Mouse (Mus musculus) megakaryocyte, embryonic 14.5 days (primary cell): ENCODE measurements around the gene Mllt10. TPM values are rescaled to one million over a fixed set of nuclear protein-coding genes. Genes with fewer than 3 reads are reported as not detected.

Source experiments
- H3K27me3 ChIP-seq: replicated peaks from 2 replicates; pipeline ENCODE3; 2012; ENCODE audit warnings: inconsistent platforms
- H3K36me3 ChIP-seq: replicated peaks from 2 replicates; pipeline ENCODE3; 2012; ENCODE audit warnings: low read length, inconsistent platforms, mixed read lengths
- H3K4me1 ChIP-seq: 2 replicates; pipeline ENCODE4 v1.6.1; 2012; ENCODE audit warnings: inconsistent platforms
- H3K4me3 ChIP-seq: replicated peaks from 2 replicates; pipeline ENCODE3; 2012; ENCODE audit warnings: moderate library complexity, mild to moderate bottlenecking, inconsistent platforms
- H3K9me3 ChIP-seq: 2 replicates; pipeline ENCODE4 v1.6.1; 2012; ENCODE audit warnings: inconsistent platforms
- FLI1 ChIP-seq: IDR thresholded peaks from 2 replicates; pipeline ENCODE4 v1.6.1; 2012; ENCODE audit warnings: low read length, inconsistent platforms, mixed read lengths
- GATA1 ChIP-seq: IDR thresholded peaks from 3 replicates; pipeline ENCODE4 v1.6.1; 2012; ENCODE audit warnings: mixed read lengths, low read length, inconsistent platforms, borderline replicate concordance
- polyA plus RNA-seq: library from polyadenylated mRNA; stranded (reverse); fragments of >175 nt; gene quantifications from 2 replicates; pipeline ENCODE4 v1.2.3, GENCODE M21; 2012; ENCODE audit warnings: low replicate concordance; ENCODE audit not compliant: insufficient read depth

The Mllt10 gene
- polyA plus RNA-seq, 1 experiment = 5.1 TPM

DNA sequence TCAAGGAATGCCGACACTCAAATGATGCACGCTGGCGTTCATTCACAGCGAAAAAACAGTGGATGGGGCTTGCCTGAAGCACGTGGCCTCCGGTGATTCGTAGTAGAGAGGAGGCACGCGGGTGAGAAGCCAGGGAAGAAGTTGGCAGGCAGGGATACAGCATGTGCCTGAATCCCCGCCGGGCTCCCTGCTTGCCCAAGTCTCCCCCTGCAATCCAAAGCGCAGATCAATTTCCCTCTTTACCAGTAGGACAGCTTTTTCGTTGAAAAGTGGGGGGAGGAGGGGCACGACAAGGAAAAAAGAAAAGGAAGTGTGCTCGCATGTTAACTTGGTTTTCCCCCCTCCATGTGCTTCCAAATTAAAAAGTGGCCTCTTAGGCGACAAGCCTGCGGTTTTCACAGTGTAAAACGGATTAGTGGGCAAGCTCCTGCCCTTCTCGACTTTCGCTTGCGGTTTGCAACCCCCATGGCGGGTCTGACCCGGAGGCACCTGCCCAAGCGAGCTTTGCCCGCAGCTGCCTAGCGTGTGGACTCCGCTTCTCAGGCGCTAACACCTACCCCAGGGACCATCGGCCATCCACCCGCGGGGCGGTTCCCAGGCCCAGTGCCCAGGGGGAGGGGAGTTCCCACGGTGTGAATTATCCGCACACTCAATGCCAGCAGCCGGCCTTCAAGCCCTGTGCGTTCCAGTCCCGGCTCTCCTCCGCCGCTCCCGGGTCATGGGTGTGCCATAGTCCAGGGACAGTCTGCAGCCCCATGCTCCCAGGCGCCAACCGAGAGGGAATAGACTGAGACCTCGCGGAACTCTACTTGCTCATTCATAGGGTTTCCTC lies 28.7 kb upstream of the Mllt10 start:
- Histone ChIP-seq H3K27me3 (peaks cover 43% of the 10 kb centered on the region), H3K36me3 (no peaks in the 10 kb centered on the region), H3K4me1 (peaks cover 34% of the 10 kb centered on the region), H3K9me3 (no peaks in the 10 kb centered on the region), H3K4me3 (peak overlapping the region; percentile 99)
- TF ChIP-seq GATA1 (no peak), FLI1 (no peak)

DNA sequence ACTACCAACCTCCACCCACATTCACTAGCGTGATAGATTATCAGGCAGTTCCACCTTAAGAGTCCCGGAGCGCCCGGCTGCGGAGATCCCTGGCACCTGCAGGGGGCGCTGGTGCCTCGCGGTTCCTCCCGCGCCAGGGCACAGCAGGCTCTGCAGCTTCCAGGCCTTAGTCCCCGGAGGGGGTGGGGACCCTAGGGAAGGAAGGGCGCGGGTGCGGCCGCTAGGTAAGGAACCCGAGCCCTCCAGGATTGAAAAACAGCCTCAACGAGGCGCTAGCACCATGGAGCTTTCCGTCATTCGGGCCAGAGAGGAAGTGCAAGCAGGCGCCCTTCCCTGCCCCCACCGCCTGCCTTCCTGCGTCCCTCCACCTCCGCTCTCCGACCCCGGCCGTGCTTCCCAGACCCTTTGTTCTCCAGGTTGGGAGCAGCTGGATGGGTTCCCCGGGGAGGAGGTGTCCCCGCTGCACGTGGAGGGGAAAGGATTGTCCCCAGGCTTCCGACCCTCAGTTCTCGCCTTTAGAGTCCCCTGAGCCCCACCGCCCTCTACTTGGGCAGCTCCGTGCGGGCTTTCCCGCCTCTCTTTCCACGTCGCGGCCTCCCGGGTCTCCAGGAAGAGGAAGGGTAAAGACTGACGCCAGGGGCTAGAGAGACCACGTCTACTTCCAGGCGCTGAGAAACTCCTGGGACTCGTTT lies 27.4 kb upstream of the Mllt10 start:
- Histone ChIP-seq H3K9me3 (no peaks in the 10 kb centered on the region), H3K4me3 (peak overlapping the region; percentile 99), H3K36me3 (no peaks in the 10 kb centered on the region), H3K4me1 (peaks cover 43% of the 10 kb centered on the region), H3K27me3 (peaks cover 56% of the 10 kb centered on the region)
- TF ChIP-seq GATA1 (no peak), FLI1 (no peak)

DNA sequence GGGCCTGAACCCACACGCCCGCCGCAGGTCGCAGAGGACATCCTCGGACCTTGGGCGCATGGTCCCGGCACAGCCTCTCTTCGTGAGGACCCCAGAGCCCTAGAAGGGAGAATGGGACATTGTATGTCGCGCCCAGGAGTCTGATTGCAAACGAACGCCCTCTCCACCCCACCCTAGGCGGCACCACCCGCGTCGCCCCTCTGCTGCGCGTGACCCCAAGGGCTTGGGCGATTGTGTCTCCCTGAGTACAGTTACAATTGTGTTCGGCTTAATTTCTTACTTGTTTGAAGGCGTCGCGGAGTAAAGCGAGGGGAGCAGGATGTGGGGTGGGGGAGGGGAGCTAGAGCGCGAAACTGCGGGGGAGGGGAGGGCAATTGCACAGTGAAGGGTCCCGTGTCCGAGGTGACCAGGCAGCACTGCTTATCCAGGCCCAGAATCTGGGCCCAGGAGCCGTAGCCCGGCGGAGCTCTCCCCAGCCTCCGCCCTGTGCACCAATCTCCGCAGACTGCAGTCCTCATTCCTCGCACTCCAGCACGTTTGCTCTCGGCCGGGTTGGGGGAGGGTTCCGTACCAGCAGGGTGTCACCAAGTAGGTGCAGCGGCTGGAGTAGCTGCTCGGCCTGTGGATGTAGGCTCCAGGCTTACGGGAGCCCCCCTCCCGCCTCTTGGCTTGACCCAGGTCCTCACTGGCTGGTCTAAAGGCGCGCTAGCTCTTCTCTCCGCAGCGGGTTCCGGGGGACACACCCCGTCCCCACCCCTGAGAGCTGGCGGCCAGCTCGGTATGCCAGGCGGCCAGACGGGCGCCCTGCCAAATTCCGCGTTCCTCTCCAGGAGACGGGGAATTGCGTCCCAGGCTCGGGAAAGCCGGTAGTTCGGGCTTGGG lies 26.7 kb upstream of the Mllt10 start:
- peaks cover 62% of the 10 kb centered on the region for H3K27me3 ChIP-seq
- peaks cover 43% of the 10 kb centered on the region for H3K4me1 ChIP-seq
- H3K9me3 ChIP-seq = no peaks in the 10 kb centered on the region
- H3K4me3 ChIP-seq = peak overlapping the region; percentile 99
- no peaks in the 10 kb centered on the region for H3K36me3 ChIP-seq
- TF ChIP-seq GATA1 (no peak), FLI1 (no peak)

DNA sequence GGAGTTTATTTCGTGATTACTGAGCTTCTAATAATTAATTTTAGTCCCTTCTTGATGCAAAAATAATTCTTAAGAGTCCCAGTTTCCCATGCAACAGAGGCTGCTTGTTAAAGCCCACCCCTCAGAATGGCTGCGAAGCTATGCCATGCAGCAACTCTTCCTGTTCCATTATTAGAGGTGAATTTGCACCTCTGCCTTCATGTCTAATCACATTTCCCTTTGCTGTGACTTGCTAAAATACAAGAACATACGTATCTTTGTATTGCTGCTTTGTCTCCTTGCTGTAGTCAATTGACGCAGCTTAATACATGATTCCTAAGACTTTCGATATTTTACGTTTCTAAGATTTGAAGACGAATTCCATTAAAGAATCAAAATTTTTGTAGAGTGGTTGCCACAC lies 25.4 kb upstream of the Mllt10 start:
- Histone ChIP-seq H3K4me1 (peaks cover 43% of the 10 kb centered on the region), H3K27me3 (peaks cover 68% of the 10 kb centered on the region), H3K4me3 (no peak overlapping the region), H3K9me3 (no peaks in the 10 kb centered on the region), H3K36me3 (no peaks in the 10 kb centered on the region)
- no peak for TF ChIP-seq GATA1
- no peak for TF ChIP-seq FLI1

DNA sequence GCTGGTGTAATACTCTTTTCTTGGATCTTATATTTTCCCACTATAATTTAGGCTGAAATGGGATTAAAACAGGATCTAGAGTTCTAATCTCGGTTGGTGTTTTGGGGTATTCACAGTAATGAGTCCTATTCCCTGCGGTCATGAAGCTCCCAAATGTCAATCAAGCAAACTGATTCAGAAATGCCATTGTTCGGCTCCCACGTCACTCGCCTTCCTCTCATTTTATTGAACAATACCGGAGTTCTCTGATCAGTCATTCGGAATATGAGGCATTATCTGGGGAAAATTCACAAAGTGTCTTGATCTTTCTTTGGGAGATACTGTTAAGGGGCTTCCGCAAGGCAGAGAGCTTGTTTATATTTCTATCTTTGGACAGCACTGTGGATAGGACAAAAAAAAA lies 24.5 kb upstream of the Mllt10 start:
- H3K4me3 ChIP-seq = no peak overlapping the region
- no peak for TF ChIP-seq GATA1
- TF ChIP-seq FLI1 = no peak
- peaks cover 66% of the 10 kb centered on the region for H3K27me3 ChIP-seq
- H3K36me3 ChIP-seq = no peaks in the 10 kb centered on the region
- peaks cover 42% of the 10 kb centered on the region for H3K4me1 ChIP-seq
- H3K9me3 ChIP-seq = no peaks in the 10 kb centered on the region

DNA sequence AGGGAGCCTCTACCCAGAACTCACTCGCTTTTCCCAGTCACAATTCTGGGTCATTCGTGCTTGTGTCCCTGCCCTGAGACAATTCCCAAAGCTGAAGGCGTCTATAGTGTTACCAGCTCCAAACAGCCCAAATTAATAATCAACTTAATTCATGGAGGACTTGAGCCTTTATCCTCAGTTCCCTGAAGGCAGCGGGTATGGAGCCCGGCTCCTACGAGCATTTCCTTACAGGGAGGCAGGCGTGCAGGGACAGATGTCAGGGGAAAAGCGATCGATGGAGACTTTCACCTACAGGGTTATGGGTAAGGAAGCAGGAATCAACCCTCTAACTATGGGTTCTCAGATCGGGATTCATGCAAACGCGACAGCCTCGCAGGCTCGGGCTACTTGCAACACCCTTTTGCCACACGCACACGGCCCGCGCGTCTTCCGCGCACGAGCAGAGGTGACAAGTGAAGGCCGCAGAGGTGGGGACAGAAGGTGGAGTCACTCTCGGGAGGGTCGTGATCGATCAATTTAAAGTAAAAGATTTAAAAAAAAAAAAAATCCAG lies 23.7 kb upstream of the Mllt10 start:
- Histone ChIP-seq H3K9me3 (no peaks in the 10 kb centered on the region), H3K4me1 (peaks cover 35% of the 10 kb centered on the region), H3K36me3 (no peaks in the 10 kb centered on the region), H3K27me3 (peaks cover 58% of the 10 kb centered on the region), H3K4me3 (peak overlapping the region; percentile 70)
- no peak for TF ChIP-seq FLI1
- TF ChIP-seq GATA1 = no peak

DNA sequence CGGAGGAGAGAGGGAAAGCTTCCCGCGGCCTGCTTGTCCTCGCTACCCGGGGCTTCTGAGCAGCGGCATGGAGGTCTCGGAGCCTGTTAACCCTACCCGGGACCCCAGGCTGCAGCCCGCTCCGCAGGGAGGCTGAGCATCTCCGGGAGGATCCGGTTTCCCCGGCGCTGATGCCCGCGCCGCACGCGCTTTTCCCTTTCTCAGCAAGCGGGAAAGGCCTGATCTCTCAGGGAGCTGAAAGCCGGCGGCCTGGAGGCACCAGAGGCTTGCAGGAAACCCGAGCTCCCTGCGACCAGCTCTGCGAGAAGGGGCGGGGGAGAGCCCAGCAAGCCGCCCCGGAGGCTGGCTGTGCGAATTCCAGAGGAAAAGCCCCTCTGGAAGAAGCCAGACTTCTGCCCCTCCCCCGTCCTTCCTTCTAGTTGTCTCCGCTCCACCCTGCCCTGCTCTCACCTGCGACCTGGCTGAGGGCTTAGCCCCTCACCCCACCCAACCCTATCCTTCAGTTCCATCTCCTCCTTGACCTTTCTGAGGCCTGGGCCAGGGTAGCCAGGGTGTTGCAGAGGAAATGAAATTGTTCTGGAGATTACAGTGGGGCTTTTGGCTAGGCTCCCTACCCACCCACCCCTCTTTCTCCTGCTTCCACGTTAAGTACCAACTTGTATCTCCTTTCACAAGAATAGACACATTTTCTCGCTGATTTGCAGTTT lies 23.1 kb upstream of the Mllt10 start:
- Histone ChIP-seq H3K4me3 (peak overlapping the region; percentile 70), H3K27me3 (peaks cover 57% of the 10 kb centered on the region), H3K9me3 (no peaks in the 10 kb centered on the region), H3K4me1 (peaks cover 32% of the 10 kb centered on the region), H3K36me3 (no peaks in the 10 kb centered on the region)
- TF ChIP-seq GATA1 = no peak
- TF ChIP-seq FLI1 = no peak

DNA sequence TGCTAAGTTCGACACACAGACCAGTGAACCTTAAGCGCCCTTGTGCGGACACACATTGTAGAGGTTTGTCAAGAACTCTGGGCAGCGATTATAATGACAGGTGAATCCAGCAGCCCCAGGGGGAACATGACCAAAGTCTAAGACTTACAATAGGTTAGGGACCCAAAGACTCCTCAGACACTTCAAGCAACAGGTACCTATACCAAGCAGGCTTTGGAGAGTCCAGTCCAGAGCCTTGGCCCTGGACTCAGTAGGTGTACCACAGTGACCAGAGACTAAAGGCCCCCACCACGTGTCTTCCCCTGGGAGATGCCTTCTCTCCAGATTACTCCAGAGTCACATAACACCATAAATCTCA lies 22.5 kb upstream of the Mllt10 start:
- H3K27me3 ChIP-seq = peaks cover 62% of the 10 kb centered on the region
- no peak overlapping the region for H3K4me3 ChIP-seq

More for the DNA sequence above, 22.5 kb upstream of the Mllt10 start:
- Histone ChIP-seq H3K36me3 (no peaks in the 10 kb centered on the region), H3K4me1 (peaks cover 34% of the 10 kb centered on the region), H3K9me3 (no peaks in the 10 kb centered on the region)
- TF ChIP-seq GATA1 (no peak), FLI1 (no peak)
